Mouse (Mus musculus) c-Kit-negative CD71-positive TER-119-positive erythroid progenitor cells, embryonic 14.5 days (primary cell): Measurements from ENCODE around the gene Srek1ip1.

Experiments
- DNase-seq: peaks from one replicate; pipeline ENCODE4 v3.0.0-alpha.2; 2013; ENCODE audit warnings: low read depth, low spot score

The Srek1ip1 gene

GRCm38 (mm10) chr13:104792184-104792583 is at the start of gene Srek1ip1:
Srek1ip1 (plus strand) TSS chr13:104792484.
- DNase-seq = no peak

- DNase-seq = peak; percentile 67
Measured at GRCm38 (mm10) chr13:104742866-104743265, 49.4 kb upstream of the Srek1ip1 start.

GRCm38 (mm10) chr13:104747032-104747431 is 45.3 kb upstream of the Srek1ip1 start:
- no peak for DNase-seq

DNA sequence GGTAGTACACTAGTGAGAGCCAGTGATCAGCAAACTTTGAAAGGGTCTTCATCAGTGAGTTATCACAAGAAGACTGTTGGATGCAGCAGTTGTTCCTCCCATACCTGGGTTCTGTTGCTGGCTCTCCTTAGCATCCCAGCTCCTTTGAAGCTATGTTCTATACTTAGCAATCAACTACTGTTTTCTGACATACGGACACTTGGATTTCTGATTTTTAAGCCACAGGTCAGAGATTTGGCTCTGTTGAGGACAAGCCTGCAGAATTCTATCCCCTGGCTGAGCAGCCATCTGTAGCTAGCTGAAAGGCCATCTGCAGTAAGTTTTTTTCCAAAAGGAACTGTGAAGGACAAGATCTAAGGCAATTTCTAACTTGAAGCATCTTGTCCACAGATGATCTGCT is 32.9 kb upstream of the Srek1ip1 start:
- DNase-seq = no peak

GRCm38 (mm10) chr13:104762401-104762800 is 29.9 kb upstream of the Srek1ip1 start:
- DNase-seq = no peak

GRCm38 (mm10) chr13:104763193-104763592 is 29.1 kb upstream of the Srek1ip1 start:
- no peak for DNase-seq

DNA sequence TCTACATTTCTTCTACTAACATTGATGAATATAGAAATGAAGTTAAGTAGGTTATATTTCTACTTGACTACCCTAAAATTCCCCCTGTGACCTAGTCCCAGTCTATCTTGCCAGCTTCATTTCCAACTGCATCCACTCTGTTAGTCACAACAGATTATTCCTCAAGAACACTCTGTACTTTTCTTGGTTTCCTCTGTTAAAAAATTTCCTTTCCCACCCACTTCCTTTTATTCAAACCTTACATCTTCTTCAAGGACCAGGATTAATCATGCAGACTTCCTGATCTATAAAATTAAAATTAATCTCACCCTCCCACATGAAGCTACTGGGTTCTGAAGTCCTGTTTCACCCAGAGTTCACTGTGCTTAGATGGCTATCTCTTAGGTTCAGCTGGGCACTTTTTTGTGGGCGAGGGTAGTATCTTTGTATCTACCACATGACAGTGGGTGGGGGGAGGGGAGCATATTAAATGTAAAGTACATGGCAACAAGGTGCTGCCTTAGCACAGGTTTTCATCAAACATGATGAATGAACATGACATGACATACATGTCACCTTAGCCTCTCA is 13.1 kb upstream of the Srek1ip1 start:
- no peak for DNase-seq

DNA sequence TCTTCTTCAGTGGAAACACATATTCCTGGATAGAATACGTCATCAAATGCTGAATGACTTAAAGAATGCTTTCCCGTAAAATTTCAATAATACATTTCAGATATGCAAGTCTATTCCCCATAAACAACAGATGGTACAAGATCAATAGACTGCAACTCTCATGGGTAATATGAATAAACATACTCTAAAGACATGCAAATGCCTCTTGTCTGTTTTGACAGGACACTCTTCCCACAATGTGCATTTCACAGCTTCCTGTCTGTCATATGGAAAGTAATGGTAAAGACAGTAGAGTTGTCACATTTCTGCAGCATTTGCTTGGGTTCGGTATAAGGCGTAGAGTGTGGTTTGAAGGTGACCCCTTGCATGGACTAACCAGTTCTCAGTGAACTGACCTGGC is 5.0 kb upstream of the Srek1ip1 start:
- no peak for DNase-seq

DNA sequence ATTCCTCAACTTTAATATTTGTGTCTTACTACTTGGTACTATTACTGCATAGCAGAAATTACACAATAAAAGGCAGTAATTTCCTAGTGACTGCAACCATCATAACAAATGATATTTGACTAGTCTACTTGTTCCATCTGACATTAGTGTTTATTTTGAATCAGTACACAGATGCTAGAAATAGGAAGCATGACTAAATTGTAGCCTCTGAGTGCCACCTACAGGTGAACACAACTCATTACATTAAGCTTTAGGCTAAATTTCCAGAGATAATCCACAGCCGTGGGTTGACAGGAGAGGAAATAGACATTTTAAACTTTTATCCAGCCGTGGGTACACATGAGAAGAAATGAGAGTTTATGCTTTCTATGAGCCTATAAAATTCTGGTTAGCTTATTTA is 2.6 kb upstream of the Srek1ip1 start:
- DNase-seq = peak; percentile 12

DNA sequence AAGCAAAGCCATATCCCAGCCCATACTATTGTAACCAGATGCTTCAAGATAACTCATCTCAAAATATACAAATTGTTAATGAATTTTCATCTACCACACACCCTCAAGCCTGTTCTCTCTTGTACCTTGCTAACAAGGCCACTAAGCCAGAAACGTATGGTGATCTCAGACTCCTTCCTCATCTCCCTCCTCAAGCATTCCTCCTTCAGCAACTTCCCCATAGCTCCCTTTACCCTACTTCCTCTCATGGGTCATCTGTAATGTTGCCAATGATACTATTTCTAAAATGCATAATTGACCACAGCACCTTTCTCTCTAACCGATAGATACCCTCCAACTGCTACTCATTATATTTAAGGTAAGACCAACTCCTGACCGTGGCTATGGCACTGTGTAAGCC is 2.1 kb downstream of the Srek1ip1 start:
- DNase-seq = no peak

GRCm38 (mm10) chr13:104799067-104799466 is 6.8 kb downstream of the Srek1ip1 start:
- DNase-seq = no peak

DNA sequence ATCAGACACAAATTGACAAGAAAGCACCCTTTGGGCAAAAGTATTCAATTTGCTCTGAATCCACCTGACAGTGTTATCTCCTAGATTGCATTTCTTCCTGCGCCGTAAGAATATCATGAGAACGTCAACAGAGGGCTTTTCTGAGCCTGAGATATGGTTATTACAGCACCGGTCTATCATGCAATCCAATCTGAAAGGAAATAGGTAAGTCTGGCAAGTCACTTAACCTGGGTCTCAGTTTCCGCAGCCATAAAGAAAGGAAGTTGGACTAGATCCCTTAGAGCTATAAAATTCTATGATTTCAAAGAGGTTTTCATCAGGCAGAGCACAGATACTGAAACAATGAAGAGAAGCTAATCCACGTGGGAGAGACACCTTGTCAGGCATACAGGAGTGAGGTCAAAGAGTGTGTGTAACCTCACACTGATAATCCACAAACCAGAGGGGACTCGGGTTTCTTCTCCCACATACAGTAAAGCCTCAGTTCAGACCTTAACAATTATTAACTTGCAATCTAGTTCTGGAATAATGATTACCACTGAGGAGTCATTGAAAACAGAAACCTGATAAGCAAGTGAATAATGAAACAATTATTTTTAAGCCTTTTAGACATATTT is 7.4 kb downstream of the Srek1ip1 start:
- no peak for DNase-seq

- DNase-seq = no peak
Measured at GRCm38 (mm10) chr13:104805681-104806080, 13.4 kb downstream of the Srek1ip1 start.

DNA sequence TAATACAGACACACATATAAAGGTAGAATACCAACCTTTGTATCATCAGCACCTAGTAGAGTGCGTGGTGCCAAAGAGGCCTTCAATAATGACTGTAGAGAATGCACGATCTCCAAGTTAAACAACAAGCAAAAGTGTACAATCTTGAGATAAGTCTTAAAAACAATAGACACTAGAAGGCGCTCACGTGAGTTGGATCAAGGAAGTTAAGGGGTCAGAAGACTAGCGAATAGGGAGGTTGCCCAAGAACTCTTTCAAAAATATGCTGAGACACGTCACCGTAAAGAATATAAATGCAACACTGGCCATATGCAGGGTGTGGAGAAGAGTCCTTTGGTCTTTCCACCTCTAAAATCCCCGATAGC is 24.0 kb downstream of the Srek1ip1 start:
- no peak for DNase-seq

DNA sequence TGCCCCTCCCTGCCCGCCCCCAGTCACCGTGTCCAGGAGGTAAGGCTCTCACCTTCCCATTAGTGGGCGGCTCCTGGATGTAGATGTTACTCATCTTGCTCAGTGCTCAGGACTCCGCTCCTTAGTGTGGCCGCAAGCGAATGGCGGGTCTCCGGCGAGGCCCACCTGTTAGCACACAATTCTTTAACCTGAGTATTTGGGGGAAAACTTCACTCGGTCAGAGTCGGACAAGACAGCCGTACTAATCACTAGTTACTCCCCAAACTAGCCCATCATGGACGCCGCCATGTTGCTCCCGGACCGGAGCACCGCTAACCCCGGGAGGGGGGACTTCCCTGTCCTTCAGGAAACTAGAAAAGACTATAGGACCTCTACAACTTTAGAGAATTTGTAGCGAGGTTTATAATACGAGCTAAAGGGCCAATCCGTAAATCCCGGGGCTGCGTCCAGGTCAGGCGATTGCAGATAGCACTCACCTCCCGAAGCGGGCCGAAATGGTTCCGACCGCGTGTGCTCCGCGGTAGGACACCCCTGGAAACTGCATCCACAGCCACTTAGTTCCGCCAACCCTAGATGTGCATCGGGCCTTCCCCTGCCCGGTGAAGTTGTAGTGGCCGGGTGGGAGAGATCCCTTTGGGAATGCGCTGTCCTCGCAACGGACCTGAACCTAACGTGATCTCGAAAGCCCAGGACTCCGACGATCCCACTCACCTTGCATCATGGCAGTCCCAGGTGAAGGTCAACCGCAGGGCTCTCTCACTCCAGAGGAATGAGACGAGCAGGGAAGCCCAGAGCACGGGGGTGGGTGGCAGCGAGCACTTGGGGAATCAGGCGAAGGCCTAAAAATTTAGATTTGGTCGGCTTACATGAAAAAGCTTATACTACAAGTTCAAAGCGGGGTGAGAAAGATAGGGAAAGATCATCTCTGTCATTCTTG is 24.6 kb downstream of the Srek1ip1 start, which contains the start of gene Cwc27:
Gene Cwc27 (minus strand): TSS at position 508 of the 937 bp plus-strand sequence.
- peak; percentile 86 for DNase-seq

GRCm38 (mm10) chr13:104817696-104818095 is 25.4 kb downstream of the Srek1ip1 start:
- DNase-seq = peak; percentile 22

DNA sequence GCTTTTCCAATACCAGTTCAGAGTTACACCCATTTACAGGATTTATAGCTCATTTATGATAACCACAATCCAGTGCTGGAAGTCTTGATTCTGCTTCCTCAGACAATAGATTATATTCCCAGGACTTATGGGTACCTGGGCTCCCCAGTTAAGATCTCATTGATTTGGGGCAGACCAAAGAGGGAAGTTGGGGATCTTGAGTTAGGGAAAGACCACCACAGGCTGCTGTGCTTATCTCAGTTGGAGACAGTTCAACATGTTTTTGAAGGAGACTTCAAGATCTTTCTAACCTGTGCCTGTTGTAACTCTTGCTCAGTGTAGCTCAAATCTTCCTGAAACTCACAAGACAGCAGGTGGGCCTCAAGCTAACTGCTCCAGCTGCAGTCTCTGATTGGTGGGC is 28.9 kb downstream of the Srek1ip1 start:
- no peak for DNase-seq

DNA sequence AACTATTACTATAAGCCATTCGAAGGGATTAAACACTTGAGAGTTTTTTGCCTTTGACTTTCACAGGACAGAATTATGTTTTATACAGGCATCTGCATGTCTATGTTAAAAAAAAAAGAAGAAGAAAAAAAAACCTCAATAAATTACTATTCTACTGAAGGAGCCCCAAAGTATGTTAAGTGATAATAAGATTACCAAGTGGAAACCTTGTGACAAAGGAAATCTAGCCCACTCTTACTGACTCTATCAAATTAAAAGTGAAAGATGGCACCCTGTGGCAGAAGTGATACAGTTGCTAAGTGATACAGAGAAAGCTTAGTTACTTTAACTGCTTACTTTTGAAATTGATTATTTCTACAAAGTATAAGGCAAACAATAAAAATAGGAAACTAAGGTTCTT is 29.6 kb downstream of the Srek1ip1 start:
- DNase-seq = no peak

DNA sequence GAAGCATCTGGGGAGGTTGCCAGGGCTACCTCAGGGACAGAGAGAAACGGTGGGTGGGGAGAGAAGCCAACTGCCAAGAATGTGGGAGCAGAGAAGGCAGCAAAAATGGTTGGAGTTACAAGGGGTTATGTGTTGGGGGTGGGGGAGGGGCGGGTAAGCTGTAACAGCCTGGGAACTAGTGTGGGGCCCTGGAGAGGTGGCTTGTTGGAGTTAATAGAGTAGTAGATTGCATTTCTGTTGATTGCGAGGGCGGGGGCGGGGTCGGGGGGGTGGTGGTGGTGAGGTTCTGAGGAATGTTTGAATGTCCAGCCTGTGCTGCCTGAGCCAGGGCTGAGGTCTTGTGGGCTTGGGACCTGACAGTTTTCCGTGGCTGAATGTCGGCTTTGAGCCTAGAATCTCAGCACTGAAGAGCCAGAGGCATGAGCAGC is 30.1 kb downstream of the Srek1ip1 start:
- DNase-seq = no peak

DNA sequence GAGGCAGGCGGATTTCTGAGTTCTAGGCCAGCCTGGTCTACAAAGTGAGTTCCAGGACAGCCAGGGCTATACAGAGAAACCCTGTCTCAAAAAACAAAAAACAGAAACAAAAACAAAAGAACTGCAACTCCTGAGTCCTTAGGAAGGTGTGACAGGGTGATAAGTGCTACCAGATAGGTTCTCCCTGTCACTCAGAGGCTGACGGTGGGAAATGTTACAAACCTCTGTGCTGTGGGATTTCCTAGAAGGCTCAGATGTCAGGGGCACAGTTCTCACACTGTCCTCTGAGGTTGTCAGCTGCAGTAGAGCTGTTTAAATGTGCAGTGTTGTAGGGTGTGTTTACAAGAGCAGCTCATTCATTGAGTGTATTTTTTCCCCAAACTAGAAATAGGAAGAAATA is 33.2 kb downstream of the Srek1ip1 start:
- DNase-seq = no peak

DNA sequence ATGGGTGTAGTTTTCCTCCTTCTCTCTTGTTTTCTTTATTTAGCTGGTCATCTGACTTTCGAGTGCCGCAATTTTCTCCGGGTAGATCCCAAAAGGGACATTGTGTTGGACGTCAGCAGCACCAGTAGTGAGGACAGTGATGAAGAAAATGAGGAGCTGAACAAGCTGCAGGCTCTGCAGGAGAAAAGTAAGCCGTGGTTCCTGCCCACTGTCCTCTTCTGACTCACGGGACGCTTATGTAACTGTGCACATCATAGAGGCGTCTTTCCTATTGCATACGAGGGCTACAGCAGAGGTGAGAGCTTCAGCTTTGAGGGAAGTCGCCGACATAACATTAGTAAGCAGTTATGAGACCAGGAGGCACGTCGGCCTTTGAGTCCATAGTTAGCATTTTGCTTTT is 40.5 kb downstream of the Srek1ip1 start:
- DNase-seq = no peak

DNA sequence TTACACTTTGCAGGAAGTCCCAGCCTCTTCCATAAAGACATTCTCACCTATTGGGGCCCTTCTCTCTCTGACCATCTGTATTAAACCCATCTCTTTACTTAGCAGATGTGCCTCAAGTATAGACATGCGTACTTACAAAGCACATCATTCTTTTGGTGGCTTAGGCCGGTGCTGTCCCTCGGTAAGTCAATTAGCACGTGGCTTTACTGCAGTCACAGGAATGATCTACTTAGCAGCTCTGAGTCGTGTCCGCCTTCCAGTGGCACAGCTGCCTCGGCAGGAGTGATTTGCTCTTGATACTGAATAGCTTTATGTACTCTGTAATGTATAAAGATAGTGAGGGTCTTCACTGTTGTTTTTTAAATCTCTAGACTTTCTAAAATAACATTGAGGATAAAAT is 45.3 kb downstream of the Srek1ip1 start:
- DNase-seq = no peak

GRCm38 (mm10) chr13:104841937-104842336 is 49.7 kb downstream of the Srek1ip1 start:
- no peak for DNase-seq
